Mouse (Mus musculus) central nervous system, embryonic 18 days (tissue): Measurements from ENCODE around the gene Itga9. TPM values are rescaled to one million over a fixed set of nuclear protein-coding genes. Genes with fewer than 3 reads are reported as not detected.

Experiments
- polyA plus RNA-seq: library from polyadenylated mRNA; depleted of rRNA; stranded (reverse); fragments of >200 nt; gene quantifications from 2 replicates; pipeline ENCODE4 v1.2.3, GENCODE M21; 2012; rRNA removed

Itga9 gene
- 1.8 and 2.3 TPM in 2 replicates for polyA plus RNA-seq

GRCm38 (mm10) chr9:118606148-118606816 lies at the start of gene Itga9:
Itga9 (plus strand) TSS chr9:118606690.

DNA sequence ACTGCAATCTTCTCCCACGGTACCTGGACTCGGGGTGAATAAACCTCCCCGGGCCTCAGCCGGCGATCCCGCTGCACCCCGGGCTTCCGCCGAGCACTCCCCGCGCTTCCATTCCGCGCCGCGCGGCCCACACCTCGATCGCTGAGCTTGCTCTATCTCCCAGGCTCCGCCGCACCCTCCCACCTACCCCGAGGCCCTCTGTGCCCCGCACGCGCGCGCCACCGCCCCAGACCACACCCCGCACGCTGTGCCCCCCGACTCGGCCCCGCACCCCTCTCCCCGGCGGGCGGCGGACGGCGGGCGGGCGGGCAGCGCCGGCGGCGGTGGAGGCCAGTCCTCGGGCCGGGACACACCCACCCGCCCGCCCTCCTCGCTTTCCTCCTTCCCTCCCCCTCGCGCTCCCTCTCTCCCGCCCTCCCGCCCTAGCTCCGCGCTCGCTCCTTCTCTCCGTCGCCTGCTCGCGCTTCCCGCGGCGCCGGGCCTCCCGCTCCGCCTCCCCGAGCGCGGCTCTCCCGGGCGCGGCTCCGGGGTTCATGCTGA lies 319.7 kb downstream of the Itga9 start, which contains the start of gene Ctdspl:
TSS of gene Ctdspl (plus strand) at position 343 of the 540 bp plus-strand sequence.

Other genes starting within 250 kb of the Itga9 start
- gene Eomes, start 128.5 kb upstream of the Itga9 start, polyA plus RNA-seq, result 9.3 and 9.7 TPM in 2 replicates
- gene Golga4, start 100.4 kb upstream of the Itga9 start, polyA plus RNA-seq, result 49.8 and 57.8 TPM in 2 replicates